Mouse (Mus musculus) limb, embryonic 13.5 days (tissue): ENCODE data around the gene Adam1a. TPM values are rescaled to one million over a fixed set of nuclear protein-coding genes. Genes with fewer than 3 reads are reported as not detected.

ENCODE experiments used
- ATAC-seq: fragments of 200-750 bp; cut with Nextera tagmentation; 2 replicates; pipeline ENCODE4 v1.8.0; 2017; ENCODE audit warnings: low read depth, moderate number of reproducible peaks, moderate TSS enrichment; ENCODE audit not compliant: low FRiP score
- H3K27ac ChIP-seq: fragments of 300-500 bp; sonication (generic); 2 replicates; pipeline ENCODE4 v1.5.1; 2015; ENCODE audit warnings: inconsistent platforms, mild to moderate bottlenecking, moderate library complexity
- H3K27me3 ChIP-seq: fragments of 300-500 bp; sonication (generic); 2 replicates; pipeline ENCODE4 v1.6.1; 2015; ENCODE audit warnings: mild to moderate bottlenecking, inconsistent platforms
- H3K36me3 ChIP-seq: fragments of 300-500 bp; sonication (generic); 2 replicates; pipeline ENCODE4 v1.6.1; 2015; ENCODE audit warnings: inconsistent platforms, mild to moderate bottlenecking, moderate library complexity
- H3K4me1 ChIP-seq: fragments of 300-500 bp; sonication (generic); 2 replicates; pipeline ENCODE4 v1.6.1; 2015; ENCODE audit warnings: inconsistent platforms
- H3K4me2 ChIP-seq: fragments of 300-500 bp; sonication (generic); replicated peaks from 2 replicates; pipeline ENCODE4 v1.6.1; 2015; ENCODE audit warnings: inconsistent platforms, mild to moderate bottlenecking, moderate library complexity
- H3K4me3 ChIP-seq: fragments of 300-500 bp; sonication (generic); 2 replicates; pipeline ENCODE4 v1.5.1; 2015; ENCODE audit warnings: moderate library complexity, mild to moderate bottlenecking, inconsistent platforms
- H3K9ac ChIP-seq: fragments of 300-500 bp; sonication (generic); 2 replicates; pipeline ENCODE4 v1.6.1; 2015; ENCODE audit warnings: mild to moderate bottlenecking, inconsistent platforms
- H3K9me3 ChIP-seq: fragments of 300-500 bp; sonication (generic); 2 replicates; pipeline ENCODE4 v1.6.1; 2016; ENCODE audit warnings: inconsistent platforms
- WGBS: fragments of 180-500 bp; shearing (Covaris S2); methylation state at CpG from one replicate; pipeline ENCODE4 v1.1.7; 2015; 5-methylcytosine and 5-hydroxymethylcytosine counted together
- polyA plus RNA-seq: library from polyadenylated mRNA; unstranded; fragments of >200 nt; fragmentation: Nextera tagmentation; extraction: Ambion mirVana; gene quantifications from 2 replicates; pipeline ENCODE4 v1.2.1, GENCODE M21; 2015

Adam1a gene
- polyA plus RNA-seq, result 2.1 TPM in 2 replicates

DNA sequence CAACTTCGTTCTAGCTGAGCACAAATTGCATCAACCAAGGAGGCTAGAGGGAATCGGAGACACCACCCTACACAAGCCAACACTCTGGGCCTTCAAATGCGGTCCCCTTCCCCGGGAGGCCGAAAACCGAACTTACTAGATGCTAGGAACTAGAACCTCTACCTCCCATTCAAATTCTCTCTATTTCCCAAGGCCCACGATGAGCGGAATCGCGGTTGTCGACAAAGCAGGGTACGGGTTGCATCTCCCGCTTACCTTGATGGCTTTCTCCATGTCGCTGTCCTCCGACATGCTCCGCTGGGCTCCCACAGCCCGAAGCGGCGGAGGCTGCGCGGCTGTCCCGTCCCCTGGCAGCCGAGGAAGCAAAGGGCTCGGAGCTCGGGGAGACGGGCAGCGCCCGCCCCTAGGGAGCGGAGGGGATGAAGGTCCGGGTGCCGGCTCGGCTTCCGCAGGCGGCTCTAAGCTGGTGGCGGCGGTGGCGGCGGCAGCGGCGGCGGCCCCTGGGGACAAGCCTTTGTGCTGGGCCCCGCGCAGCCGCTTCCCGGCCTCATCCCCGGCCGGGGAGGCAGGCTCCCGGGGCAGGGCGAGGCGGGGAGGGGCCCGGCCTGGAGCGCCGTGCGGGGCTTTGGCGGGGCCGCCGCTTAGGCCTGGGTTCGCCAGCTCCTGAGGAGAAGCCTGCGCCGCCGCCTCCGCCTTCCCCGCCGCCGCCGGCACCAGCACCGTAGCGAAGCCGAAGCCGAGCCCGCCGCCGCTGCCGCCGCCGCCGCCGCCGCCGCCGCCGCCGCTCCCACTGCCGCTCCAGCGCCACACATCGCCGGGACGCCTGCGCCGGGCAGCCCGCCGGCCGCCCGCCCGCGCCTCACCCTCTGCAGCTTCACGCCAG, at the start of gene Adam1a, which contains the start of gene Gm42878:
TSS of gene Adam1a (minus strand) at position 573 of the 883 bp plus-strand sequence.
TSS of gene Gm42878 (minus strand) at position 573 of the 883 bp plus-strand sequence.
- Histone ChIP-seq H3K36me3 (no peaks in the 10 kb centered on the region), H3K9me3 (no peaks in the 10 kb centered on the region), H3K4me1 (peaks cover 20% of the 10 kb centered on the region), H3K4me2 (peak within 1 kb of the TSS; percentile 87), H3K4me3 (peak within 1 kb of the TSS; percentile 85), H3K9ac (peak within 1 kb of the TSS; percentile 98), H3K27me3 (no peaks in the 10 kb centered on the region), H3K27ac (peak within 1 kb of the TSS; percentile 94)
- ATAC-seq, result peak; percentile 70
- 1% methylated on average over 81 of the region's 97 CpGs for WGBS

DNA sequence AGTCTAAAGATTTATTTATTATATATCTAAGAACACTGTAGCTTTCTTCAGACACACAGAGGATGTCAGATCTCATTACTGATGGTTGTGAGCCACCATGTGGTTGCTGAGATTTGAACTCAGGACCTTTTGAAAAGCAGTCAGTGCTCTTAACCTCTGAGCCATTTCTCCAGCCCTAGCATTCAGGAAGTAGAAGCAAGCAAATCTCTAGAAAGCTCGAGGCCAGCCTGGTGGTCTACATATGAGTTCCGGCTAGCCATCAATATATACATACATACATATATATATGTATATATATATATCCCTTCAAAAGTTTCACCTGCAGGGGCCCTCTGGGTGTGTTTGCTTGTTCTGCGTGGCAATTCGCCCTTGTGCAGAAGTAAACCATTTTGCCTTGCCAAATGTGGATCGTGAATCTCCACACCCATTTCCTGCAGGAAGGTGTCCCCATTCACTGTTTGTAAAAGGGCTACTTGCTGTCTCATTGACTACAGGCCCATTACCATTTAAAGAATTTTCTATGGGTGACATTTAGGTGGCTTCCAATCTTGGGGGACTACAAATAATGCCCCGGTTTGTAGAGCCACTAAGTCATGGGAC, 49.5 kb upstream of the Adam1a start:
- no peak overlapping the region for H3K4me3 ChIP-seq
- peak overlapping the region; percentile 89 for H3K4me2 ChIP-seq
- H3K27me3 ChIP-seq, result no peaks in the 10 kb centered on the region
- no peak overlapping the region; the same call in 1 of the 2 replicates for H3K27ac ChIP-seq
- no peaks in the 10 kb centered on the region for H3K9me3 ChIP-seq
- no peaks in the 10 kb centered on the region; the same call in 1 of the 2 replicates for H3K36me3 ChIP-seq
- peaks cover 40% of the 10 kb centered on the region for H3K4me1 ChIP-seq
- 89% methylated on average over 6 of the region's 6 CpGs for WGBS
- H3K9ac ChIP-seq, result no peak overlapping the region
- no peak for ATAC-seq

DNA sequence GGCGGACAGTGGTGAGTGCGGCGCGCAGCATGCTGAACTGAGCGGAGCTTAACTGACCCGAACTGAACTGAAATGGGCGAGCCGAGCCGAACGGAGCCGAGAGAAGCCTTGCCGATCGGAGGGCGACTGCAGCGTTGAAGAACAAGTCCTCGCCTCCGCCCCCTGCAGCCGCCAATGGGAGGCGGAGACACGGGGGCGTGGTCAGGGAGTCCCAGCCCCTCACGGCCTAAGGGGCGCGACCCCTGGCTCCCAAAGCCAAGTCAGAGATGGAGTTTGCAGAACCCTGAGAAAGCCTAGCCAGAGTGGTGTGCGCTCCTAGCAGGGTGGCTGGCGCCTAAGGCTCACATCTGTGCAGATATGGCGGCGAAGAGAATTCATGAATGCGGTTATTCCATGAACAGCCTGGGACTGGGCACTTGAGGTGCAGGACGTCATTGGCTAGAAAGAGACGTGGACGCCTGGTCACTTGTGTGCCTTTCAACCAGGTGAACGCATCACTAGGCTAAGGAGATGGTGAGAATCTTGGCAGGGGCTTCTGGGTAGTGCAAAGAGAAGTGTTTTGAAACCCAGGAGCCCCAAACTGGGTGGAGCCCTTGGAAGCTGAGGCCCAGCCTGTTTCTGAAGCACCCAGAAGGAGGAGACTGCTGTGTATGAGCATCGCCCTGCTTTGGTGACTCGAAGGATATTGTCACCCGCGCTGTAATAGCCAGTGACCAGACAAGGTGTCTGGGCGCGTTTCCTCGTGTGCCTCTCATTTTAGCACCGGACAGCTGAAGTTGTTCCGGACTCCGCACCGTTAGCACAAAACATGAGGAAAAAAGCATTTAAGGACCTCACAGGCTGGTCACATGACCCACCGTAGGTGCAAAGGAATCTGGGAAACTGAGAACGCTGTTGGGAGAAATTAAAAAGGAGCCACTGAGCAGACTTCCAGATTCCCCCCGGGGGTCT, 48.4 kb upstream of the Adam1a start, which contains the start of gene Aldh2:
TSS of gene Aldh2 (minus strand) at position 374 of the 951 bp plus-strand sequence.
- no peaks in the 10 kb centered on the region for H3K27me3 ChIP-seq
- no peaks in the 10 kb centered on the region for H3K9me3 ChIP-seq
- WGBS, result 2% methylated on average over 47 of the region's 47 CpGs
- H3K4me1 ChIP-seq, result peaks cover 34% of the 10 kb centered on the region
- H3K27ac ChIP-seq, result peak within 1 kb of the TSS; percentile 92
- H3K9ac ChIP-seq, result peak within 1 kb of the TSS; percentile 94
- H3K4me2 ChIP-seq, result peak within 1 kb of the TSS; percentile 89
- peak; percentile 92 for ATAC-seq
- no peaks in the 10 kb centered on the region; the same call in 1 of the 2 replicates for H3K36me3 ChIP-seq
- H3K4me3 ChIP-seq, result peak within 1 kb of the TSS; percentile 82

DNA sequence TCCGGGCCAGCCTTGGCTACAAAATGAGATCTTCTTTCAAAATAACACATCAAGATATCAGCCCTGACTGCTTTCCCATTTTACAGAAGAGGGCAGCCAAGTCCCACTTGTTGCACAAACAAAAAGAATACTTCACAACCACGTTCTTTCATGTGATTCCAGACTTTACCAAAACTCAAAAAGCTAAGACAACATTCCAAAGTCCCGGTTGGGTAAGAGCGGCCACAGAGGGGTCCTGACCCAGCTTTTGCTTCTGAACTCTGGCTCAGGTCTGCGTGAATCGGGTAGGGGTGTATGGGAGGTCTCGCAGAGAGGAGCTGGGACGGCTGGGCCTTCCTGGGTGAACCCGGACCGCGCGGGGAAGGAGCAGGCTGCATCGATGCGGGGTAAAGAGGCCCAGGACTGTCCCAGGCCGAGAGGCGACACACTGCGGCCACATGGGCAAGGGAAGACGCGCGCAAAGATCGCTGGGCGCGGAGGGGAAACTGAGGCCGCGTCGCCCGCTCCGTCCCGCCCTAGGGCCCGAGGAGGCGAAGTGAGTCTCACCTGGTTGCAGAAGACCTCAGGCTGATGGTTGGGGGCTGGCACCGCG, 47.6 kb upstream of the Adam1a start:
- H3K4me3 ChIP-seq, result peak overlapping the region; percentile 82
- H3K9ac ChIP-seq, result peak overlapping the region; percentile 94
- 3% methylated on average over 33 of the region's 33 CpGs for WGBS
- H3K27me3 ChIP-seq, result no peaks in the 10 kb centered on the region
- H3K4me1 ChIP-seq, result peaks cover 32% of the 10 kb centered on the region
- peak overlapping the region; percentile 92 for H3K27ac ChIP-seq
- peak; percentile 26; the same call in 1 of the 2 replicates for ATAC-seq
- no peaks in the 10 kb centered on the region; the same call in 1 of the 2 replicates for H3K36me3 ChIP-seq
- peak overlapping the region; percentile 89 for H3K4me2 ChIP-seq
- H3K9me3 ChIP-seq, result no peaks in the 10 kb centered on the region

DNA sequence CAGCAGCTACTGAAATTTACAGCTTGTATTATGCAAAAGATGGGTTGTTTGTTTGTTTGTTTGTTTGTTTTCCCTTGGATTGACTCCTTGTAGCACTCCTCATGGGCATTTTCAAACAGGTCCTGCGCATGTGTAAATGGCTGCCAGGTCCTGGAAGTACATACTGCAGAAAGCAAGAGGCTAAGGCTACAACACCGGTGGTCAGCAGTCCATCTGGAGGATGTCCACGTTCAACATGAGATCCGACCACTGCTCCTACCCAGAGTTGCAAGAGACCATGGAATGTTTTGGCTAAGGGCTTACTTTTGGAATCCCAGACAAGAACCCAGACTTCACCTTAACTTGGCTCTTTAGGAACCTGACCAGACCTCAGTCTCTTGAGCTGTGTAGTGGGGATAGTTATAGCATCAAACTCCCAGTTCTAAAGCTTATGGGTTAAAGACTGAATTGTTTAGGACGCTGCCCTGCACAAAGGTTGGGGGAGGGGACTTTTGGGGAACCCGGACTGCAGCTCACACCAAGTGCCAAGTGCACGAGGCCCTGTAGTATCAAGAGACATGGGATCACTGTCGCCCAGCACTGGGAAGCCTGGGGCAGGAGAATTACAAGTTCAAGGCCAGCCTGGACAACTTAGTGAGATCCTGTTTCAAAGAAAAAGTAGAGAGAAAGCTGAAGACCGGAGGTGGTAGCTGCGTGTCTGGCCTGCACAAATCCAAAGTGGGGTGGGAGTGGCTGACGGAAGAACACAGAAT, 47.0 kb upstream of the Adam1a start:
- Histone ChIP-seq H3K4me1 (peaks cover 32% of the 10 kb centered on the region), H3K36me3 (no peaks in the 10 kb centered on the region; the same call in 1 of the 2 replicates), H3K27me3 (no peaks in the 10 kb centered on the region), H3K9me3 (no peaks in the 10 kb centered on the region), H3K9ac (peak overlapping the region; percentile 94), H3K4me2 (peak overlapping the region; percentile 89), H3K4me3 (peak overlapping the region; percentile 82), H3K27ac (peak overlapping the region; percentile 92; the same call in 1 of the 2 replicates)
- no peak for ATAC-seq
- WGBS, result 58% methylated on average over 11 of the region's 11 CpGs

DNA sequence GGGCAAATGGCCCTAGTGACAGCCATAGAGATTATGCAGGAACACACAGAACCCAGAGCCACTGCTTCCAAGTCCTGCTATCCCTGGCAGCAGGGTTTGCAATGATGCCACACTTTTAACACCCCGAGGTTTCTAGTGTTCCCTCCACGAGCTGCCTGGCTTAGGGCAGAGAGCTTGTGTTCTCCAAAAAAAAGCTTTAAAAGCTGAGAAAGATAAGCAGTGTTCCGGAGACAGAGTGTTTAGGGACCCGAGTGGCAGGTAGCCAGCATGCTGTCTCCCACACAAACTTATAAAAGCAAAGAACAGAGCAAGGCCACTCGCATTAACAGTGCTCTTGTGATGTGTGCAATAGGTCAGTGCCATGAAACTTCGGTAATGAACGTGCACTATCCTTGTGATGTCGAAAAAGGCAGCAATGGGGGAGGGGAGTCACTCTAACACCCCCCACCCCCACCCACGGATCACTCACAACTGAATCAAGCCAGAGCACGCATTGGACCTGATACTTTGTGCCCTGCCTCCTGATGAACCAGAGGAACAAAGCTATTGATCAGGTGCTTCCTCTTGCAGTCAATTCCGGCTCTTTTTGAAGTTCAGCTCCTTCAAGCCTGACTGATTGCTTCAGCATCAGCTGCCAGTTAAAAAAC, 46.3 kb upstream of the Adam1a start:
- no peak for ATAC-seq
- H3K4me3 ChIP-seq, result 0 out of 2 replicates have a peak overlapping the region, but pooled peaks have one; percentile 82
- no peaks in the 10 kb centered on the region; the same call in 1 of the 2 replicates for H3K36me3 ChIP-seq
- H3K27me3 ChIP-seq, result no peaks in the 10 kb centered on the region
- H3K27ac ChIP-seq, result no peak overlapping the region
- peak overlapping the region; percentile 10; the same call in 1 of the 2 replicates for H3K9ac ChIP-seq
- WGBS, result 69% methylated on average over 11 of the region's 11 CpGs
- H3K4me2 ChIP-seq, result peak overlapping the region; percentile 89
- H3K9me3 ChIP-seq, result no peaks in the 10 kb centered on the region
- H3K4me1 ChIP-seq, result peaks cover 34% of the 10 kb centered on the region

DNA sequence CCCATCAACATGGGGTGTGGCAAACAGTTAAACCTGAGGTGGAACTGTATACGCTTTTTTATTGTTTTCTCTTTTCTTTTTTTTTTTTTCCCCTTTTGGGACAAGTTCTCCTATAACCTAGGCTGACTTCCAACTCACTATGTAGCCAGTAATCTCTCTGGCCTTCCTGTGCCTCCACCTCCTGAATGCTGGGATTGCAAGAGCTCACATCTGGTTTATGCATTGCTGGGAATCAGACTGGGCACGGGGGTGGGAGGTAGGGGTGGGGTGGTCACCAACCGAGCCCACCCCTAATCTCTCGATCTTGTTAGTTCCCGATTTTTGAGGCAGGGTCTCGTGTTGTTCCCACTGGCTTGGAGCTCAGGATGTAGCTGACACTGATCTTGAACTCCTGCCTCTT, 44.6 kb upstream of the Adam1a start:
- H3K27me3 ChIP-seq, result no peaks in the 10 kb centered on the region
- H3K4me3 ChIP-seq, result no peak overlapping the region
- no peak overlapping the region for H3K4me2 ChIP-seq
- no peak overlapping the region for H3K9ac ChIP-seq
- no peaks in the 10 kb centered on the region; the same call in 1 of the 2 replicates for H3K36me3 ChIP-seq
- 73% methylated on average over 6 of the region's 6 CpGs for WGBS
- ATAC-seq, result no peak
- no peaks in the 10 kb centered on the region for H3K9me3 ChIP-seq
- H3K27ac ChIP-seq, result no peak overlapping the region
- H3K4me1 ChIP-seq, result peaks cover 38% of the 10 kb centered on the region

DNA sequence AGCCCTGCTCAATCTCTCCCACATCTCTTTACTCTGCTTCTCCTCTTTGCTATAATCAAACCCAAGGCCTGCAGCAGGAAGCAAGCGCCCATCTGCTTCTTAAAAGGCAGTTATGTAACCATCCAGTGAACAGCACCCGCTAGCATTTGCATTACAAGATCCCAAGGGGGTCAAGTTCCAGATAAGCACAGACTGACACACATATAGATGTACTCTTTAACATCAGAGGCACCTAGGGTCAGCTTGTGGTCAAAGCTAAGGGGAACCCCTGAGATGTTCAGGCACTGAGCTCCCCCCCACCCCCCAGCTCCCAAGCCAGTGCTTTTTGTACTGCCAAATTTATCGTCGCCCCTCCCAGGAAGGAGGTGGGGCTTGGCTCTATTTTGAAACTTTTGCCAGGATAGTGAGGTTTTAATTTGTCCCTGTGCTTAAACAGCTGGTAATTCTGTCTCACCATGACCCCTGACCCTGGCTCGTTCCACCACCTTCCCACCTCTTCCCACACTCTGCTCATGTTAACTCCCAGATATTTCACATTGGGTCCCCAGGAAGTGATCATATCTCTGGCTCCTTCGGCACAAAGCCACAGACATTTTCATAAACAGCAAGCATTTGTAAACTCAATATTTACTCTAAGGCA, 41.2 kb upstream of the Adam1a start:
- peaks cover 19% of the 10 kb centered on the region for H3K4me1 ChIP-seq
- H3K9ac ChIP-seq, result 0 out of 2 replicates have a peak overlapping the region, but pooled peaks have one; percentile 19
- no peak overlapping the region for H3K4me2 ChIP-seq
- H3K27me3 ChIP-seq, result no peaks in the 10 kb centered on the region
- ATAC-seq, result no peak
- 60% methylated on average over 6 of the region's 6 CpGs for WGBS
- H3K9me3 ChIP-seq, result no peaks in the 10 kb centered on the region
- H3K4me3 ChIP-seq, result no peak overlapping the region
- no peaks in the 10 kb centered on the region; the same call in 1 of the 2 replicates for H3K36me3 ChIP-seq
- H3K27ac ChIP-seq, result no peak overlapping the region

DNA sequence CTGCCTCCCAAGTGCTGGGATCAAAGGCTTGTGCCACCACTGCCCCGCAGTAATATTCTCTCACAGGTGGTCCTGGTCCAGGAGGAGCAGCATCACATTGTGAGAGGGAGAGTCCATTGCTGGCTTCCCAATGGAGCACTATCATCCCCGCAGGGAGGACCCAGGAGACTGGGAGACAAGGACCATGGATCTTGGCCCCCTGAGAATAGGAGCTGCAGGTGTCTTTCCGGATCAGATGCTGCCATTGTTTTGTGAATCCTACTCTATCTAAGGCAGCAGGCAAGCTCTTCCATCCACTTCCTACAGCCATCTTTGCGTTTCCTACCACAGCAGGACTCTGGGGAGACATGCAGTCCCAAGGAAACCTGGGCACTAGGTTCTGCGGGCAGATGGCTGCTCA, 40.4 kb upstream of the Adam1a start:
- WGBS, result 91% methylated on average over 5 of the region's 5 CpGs
- Histone ChIP-seq H3K9me3 (no peaks in the 10 kb centered on the region), H3K4me2 (no peak overlapping the region), H3K4me3 (no peak overlapping the region), H3K27ac (no peak overlapping the region), H3K4me1 (peaks cover 15% of the 10 kb centered on the region), H3K36me3 (peaks cover 4% of the 10 kb centered on the region), H3K27me3 (no peaks in the 10 kb centered on the region), H3K9ac (no peak overlapping the region)
- ATAC-seq, result no peak

DNA sequence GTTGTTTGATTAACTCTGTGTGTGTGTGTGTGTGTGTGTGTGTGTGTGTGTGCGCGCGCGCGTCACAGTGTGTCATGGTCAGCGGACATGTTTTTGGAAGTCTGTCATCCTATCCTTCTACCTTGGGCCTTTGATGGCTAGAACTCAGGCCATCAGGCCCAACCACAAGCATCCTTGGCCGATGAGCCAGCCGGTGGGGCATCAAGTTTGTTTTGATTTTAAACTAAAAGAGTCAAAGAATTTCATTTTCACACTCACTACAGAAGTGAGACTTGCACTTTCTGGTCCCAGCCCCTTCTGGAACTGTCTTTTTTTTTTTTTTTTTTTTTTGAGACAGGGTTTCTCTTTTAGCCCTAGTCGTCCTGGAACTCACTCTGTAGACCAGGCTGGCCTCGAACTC, 39.7 kb upstream of the Adam1a start:
- WGBS, result 94% methylated on average over 10 of the region's 10 CpGs
- no peak overlapping the region for H3K4me2 ChIP-seq
- no peak overlapping the region for H3K27ac ChIP-seq
- H3K9me3 ChIP-seq, result no peaks in the 10 kb centered on the region
- no peak overlapping the region for H3K9ac ChIP-seq
- H3K4me1 ChIP-seq, result peaks cover 15% of the 10 kb centered on the region
- H3K36me3 ChIP-seq, result peaks cover 11% of the 10 kb centered on the region
- no peak overlapping the region for H3K4me3 ChIP-seq
- ATAC-seq, result no peak
- no peaks in the 10 kb centered on the region for H3K27me3 ChIP-seq
